ENCODE assay signal across 7 mouse cellular contexts in the genomic region with DNA sequence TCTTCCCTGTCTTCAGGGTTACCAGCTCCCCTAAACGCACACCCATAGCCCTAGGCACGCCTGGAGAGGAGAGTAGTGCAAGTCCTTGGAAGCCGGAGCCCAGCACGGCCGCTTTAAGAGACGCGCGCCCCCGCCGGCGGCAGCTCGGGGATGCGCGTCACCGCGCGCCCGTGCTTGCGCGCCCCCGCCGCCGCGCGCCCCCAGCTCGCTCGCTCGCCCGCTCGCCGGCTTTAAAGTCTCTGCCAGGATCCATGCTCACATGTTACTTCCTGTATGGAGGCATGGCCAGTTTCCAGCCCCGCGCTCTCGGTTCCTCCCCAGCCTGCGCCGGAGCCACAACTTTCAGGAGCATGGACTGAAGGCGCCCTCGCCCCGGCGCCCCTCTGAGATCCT. TPM values are rescaled to one million over a fixed set of nuclear protein-coding genes. Genes with fewer than 3 reads are reported as not detected.
A peak's percentile ranks its signal among the peaks of the same experiment; 100 is the strongest.
DNase-seq lines count a peak whose midpoint lies in the region; ATAC-seq and TF ChIP-seq lines count a peak whose summit lies in the region.

TSS of gene Ptprg (plus strand) at position 260 of the 393 bp plus-strand sequence.

- peak within 1 kb of the TSS; percentile 71 for H3K4me3 ChIP-seq in embryonic facial prominence, embryonic 12.5 days

- ATAC-seq in embryonic facial prominence, embryonic 12.5 days (ENCODE audit: insufficient number of reproducible peaks, insufficient read depth, low FRiP score, low TSS enrichment): peak; percentile 89

- WGBS in embryonic facial prominence, embryonic 12.5 days: under 1% methylated on average over 31 of the region's 40 CpGs

- peak within 1 kb of the TSS; percentile 92 for H3K9ac ChIP-seq in embryonic facial prominence, embryonic 12.5 days

- DNase-seq in brain, embryonic 14.5 days (ENCODE audit: low read depth): peak; percentile 97
- peak; percentile 99 for DNase-seq in heart, adult 11 months
- peak; percentile 90 for DNase-seq in kidney, adult 11 months
- peak; percentile 87 to 88 for DNase-seq in left cerebral cortex, postnatal 14 days (ENCODE audit: low spot score in 2 of 2)
- peak; percentile 90 for DNase-seq in mesoderm, embryonic 11.5 days (ENCODE audit: low read depth, low spot score)
- DNase-seq in skeletal muscle tissue, adult 2 months (ENCODE audit: low read depth, low spot score): peak; percentile 79

- intact Hi-C loops in left cerebral cortex, postnatal 14 days (cut with DNase I): loop anchor here (5.0 to 10.0 kb wide), 4 partner anchors 259 to 589 kb away; no protein-coding TSS in a partner anchor

- H3K36me3 ChIP-seq in embryonic facial prominence, embryonic 12.5 days: no peaks in the 10 kb centered on the region

- H3K27ac ChIP-seq in embryonic facial prominence, embryonic 12.5 days: peak within 1 kb of the TSS; percentile 98

- TF ChIP-seq POLR2A in brain, embryonic 14.5 days (IDR thresholded peaks at IDR 0.05; ENCODE audit: borderline replicate concordance, extremely low read depth, insufficient read depth, insufficient read length, poor library complexity, severe bottlenecking): peak; percentile 44

- no peaks in the 10 kb centered on the region for H3K27me3 ChIP-seq in embryonic facial prominence, embryonic 12.5 days

- TF ChIP-seq CTCF in brain, embryonic 14.5 days (IDR thresholded peaks at IDR 0.05; ENCODE audit: borderline replicate concordance, extremely low read depth, insufficient read depth, insufficient read length): no peak

- H3K9me3 ChIP-seq in embryonic facial prominence, embryonic 12.5 days: no peaks in the 10 kb centered on the region

- peak within 1 kb of the TSS; percentile 93 for H3K4me2 ChIP-seq in embryonic facial prominence, embryonic 12.5 days (replicated peaks)

- H3K4me1 ChIP-seq in embryonic facial prominence, embryonic 12.5 days: peaks cover 11% of the 10 kb centered on the region

RNA-seq across cellular contexts. Expression of gene Ptprg, which starts in this region (rescaled TPM):
- polyA plus RNA-seq in brain, embryonic 14.5 days (2012; rRNA removed): 28.8 and 48.6 TPM in 2 replicates
- polyA plus RNA-seq in embryonic facial prominence, embryonic 12.5 days (2016; fragmentation: Nextera tagmentation; extraction: Ambion mirVana): 41.7 and 47.9 TPM in 2 replicates
- 100 to 1,000 TPM; 123 TPM for total RNA-seq in left cerebral cortex, postnatal 14 days (2021)

Comparison
In these comparisons a context has a peak if more than half of its experiments do, and no peak if none do; other contexts are left out.
1. Peak in every context shown above with its lines: DNase-seq, ATAC-seq, H3K4me3 ChIP-seq and H3K27ac ChIP-seq.